In genomic region chr14:87582610-87583009, GRCm38 (mm10) we compare ENCODE assay signal across 22 mouse cellular contexts.
A peak's percentile ranks its signal among the peaks of the same experiment; 100 is the strongest.
DNase-seq lines count a peak whose midpoint lies in the region; ATAC-seq lines count a peak whose summit lies in the region.
"Had no signal": no experiment of that assay in that cellular context is flagged by ENCODE, and none has a peak within 500 bp of the region (broad histone marks: within the 10 kb centered on the region; RNA-seq: fewer than 3 reads in every experiment).

No protein-coding gene starts in this region.

- ATAC-seq in frontal cortex, adult (ENCODE audit: low TSS enrichment): peak; percentile 97
- ATAC-seq: activated CD4-positive, CD25-positive, alpha-beta regulatory T cell, adult 4 months; CD4-positive, CD25-positive, alpha-beta regulatory T cell, adult 4 months; forebrain, embryonic 13.5 days; forebrain, embryonic 15.5 days; forebrain, postnatal 0 days; Patski had no signal

- no peak for DNase-seq in frontal cortex, postnatal 14 days (ENCODE audit: low spot score in 2 of 2)
- peak; percentile 11 for DNase-seq in right cerebral cortex, adult 18-20 months
- no peak for DNase-seq in right cerebral cortex, postnatal 4 days
- no peak for DNase-seq in layer of hippocampus, adult 11-12 months (ENCODE audit: low spot score)
- DNase-seq: adrenal gland, adult 8-10 months; adrenal gland, postnatal 14 days; adrenal gland, postnatal 36 days; B cell, adult 2 months; cerebellum, adult 11 months; cerebellum, adult 18-20 months; cerebellum, adult 8-10 months; cerebellum, adult 9-11 months; cerebellum, postnatal 14 days; cerebellum, postnatal 36 days; embryo, embryonic 11 days; forebrain, postnatal 0 days had no signal
